Mouse (Mus musculus): ENCODE measurements around the gene Sh2b2. TPM values are rescaled to one million over a fixed set of nuclear protein-coding genes. Genes with fewer than 3 reads are reported as not detected.

Sh2b2 gene
- polyA plus RNA-seq, 1 experiment from 2014 or later: 21.3 TPM

DNA sequence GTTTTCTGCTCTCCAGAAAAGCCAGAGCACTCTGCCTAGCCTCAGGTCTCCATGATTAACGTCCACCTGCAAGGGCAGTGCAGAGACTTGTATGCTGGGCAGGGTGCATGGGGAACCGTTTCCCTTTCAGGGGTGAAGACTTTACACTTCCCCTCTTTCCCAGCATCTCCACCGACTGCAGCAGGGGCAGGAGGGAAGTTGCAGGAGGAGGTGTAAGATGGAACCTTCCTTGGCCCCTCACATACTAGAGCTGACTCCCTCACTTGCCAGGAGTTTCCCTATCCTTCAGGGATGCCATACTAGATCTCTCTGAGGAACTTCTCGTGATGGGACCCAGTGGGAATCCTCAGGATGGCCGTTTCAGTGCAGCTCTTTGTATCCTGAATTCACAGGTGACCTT, 35.8 kb downstream of the Sh2b2 start:
- 71% methylated on average over 5 of the region's 5 CpGs for WGBS
- no peak overlapping the region for H3K9ac ChIP-seq (replicated peaks)
- no peak for ATAC-seq (ENCODE audit: low FRiP score, low read depth)
- H3K4me1 ChIP-seq: no peaks in the 10 kb centered on the region
- H3K27me3 ChIP-seq: no peaks in the 10 kb centered on the region
- H3K36me3 ChIP-seq: no peaks in the 10 kb centered on the region
- H3K27ac ChIP-seq (replicated peaks): no peak overlapping the region
- H3K4me2 ChIP-seq (replicated peaks): no peak overlapping the region
- 0 out of 2 replicates have a peak, but pooled peaks cover 4% of the 10 kb centered on the region for H3K9me3 ChIP-seq
- H3K4me3 ChIP-seq: no peak overlapping the region

DNA sequence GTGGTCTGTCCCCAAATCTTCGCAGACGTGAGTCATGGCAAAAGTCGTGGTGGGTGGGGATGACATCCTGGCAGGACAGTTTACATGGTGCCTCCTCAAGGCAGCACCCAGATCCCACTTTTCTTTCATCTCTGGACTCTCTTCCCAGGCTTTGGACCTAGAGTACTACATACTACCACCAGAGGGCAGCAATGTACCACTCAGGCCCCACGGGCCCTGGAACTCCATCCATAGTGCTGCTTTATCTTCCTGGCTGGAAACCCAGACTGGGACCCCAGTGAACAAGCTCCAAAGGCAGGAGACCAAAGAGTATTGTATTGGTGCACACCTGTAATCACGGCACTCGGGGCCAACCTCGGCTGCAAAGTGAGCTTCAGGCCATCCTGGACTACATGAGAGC, 44.5 kb downstream of the Sh2b2 start:
- 31% methylated on average over 7 of the region's 7 CpGs for WGBS

DNA sequence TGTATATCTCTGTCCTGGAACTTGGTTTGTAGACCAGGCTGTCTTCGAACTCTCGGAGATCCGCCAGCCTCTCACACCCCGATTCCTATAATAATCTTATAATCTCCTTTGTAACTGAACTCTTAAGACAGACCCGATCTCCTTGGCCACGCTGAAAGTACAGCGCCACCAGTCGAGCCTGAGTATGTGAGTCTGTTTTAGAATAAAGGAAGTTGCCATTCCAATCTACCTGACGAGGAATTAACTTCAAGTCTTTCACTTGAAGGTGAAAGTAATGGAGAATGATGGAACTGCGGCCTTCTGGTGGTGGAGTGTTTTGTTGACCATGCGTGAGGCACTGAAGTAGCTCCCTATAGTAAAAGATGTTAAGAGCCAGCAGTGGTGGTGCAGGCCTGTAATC, 46.8 kb downstream of the Sh2b2 start:
- H3K4me2 ChIP-seq (replicated peaks): peak overlapping the region; percentile 91
- H3K4me1 ChIP-seq: peaks cover 10% of the 10 kb centered on the region
- 29% methylated on average over 11 of the region's 11 CpGs for WGBS
- no peak for ATAC-seq (ENCODE audit: low FRiP score, low read depth)
- no peak overlapping the region for H3K27ac ChIP-seq (replicated peaks)
- no peaks in the 10 kb centered on the region for H3K27me3 ChIP-seq
- H3K36me3 ChIP-seq: peaks cover 25% of the 10 kb centered on the region
- peak overlapping the region; percentile 98 for H3K4me3 ChIP-seq
- no peaks in the 10 kb centered on the region for H3K9me3 ChIP-seq
- 0 out of 2 replicates have a peak overlapping the region, but pooled peaks have one; percentile 92 for H3K9ac ChIP-seq (replicated peaks)

More for the DNA sequence above, 44.5 kb downstream of the Sh2b2 start:
- H3K9ac ChIP-seq (replicated peaks): no peak overlapping the region
- H3K4me1 ChIP-seq: peaks cover 10% of the 10 kb centered on the region
- H3K27ac ChIP-seq (replicated peaks): no peak overlapping the region
- H3K4me2 ChIP-seq (replicated peaks): no peak overlapping the region
- H3K27me3 ChIP-seq: no peaks in the 10 kb centered on the region
- H3K4me3 ChIP-seq: no peak overlapping the region
- ATAC-seq (ENCODE audit: low FRiP score, low read depth): peak; percentile 54; the same call in 1 of the 2 replicates
- H3K36me3 ChIP-seq: peaks cover 2% of the 10 kb centered on the region
- H3K9me3 ChIP-seq: no peaks in the 10 kb centered on the region

- H3K27me3 ChIP-seq: no peaks in the 10 kb centered on the region
- peaks cover 33% of the 10 kb centered on the region for H3K36me3 ChIP-seq
- ATAC-seq (ENCODE audit: low FRiP score, low read depth): peak; percentile 81
- H3K4me2 ChIP-seq (replicated peaks): peak within 1 kb of the TSS; percentile 91
- H3K27ac ChIP-seq (replicated peaks): peak within 1 kb of the TSS; percentile 78
- peaks cover 10% of the 10 kb centered on the region for H3K4me1 ChIP-seq
- under 1% methylated on average over 61 of the region's 62 CpGs for WGBS
- peak within 1 kb of the TSS; percentile 92 for H3K9ac ChIP-seq (replicated peaks)
- H3K9me3 ChIP-seq: no peaks in the 10 kb centered on the region
- peak within 1 kb of the TSS; percentile 98 for H3K4me3 ChIP-seq
Measured at GRCm38 (mm10) chr5:136198474-136199391, 47.6 kb downstream of the Sh2b2 start, which contains the start of gene Prkrip1. TSS of gene Prkrip1 (minus strand) at chr5:136198963.

GRCm38 (mm10) chr5:136191870-136192269, 54.5 kb downstream of the Sh2b2 start:
- 87% methylated on average over 7 of the region's 7 CpGs for WGBS

DNA sequence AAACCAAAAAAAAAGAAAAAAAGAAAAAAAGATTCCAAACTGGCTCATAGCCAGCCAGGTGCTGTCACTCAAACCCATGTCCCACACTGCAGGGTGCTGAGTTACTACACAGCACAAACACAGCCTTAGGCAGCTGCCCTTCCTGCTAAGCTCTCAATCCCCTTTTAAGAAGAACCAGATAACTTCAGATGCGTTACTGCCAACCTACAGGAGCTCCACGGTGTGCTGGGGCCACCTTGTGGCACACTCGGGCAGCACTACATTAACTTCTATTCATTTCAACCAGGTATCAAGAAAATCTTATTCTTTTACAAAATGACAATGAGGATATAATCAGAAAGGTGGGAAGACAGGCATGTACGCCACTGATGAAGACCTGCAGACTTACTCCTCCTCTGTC, 59.6 kb downstream of the Sh2b2 start:
- Histone ChIP-seq H3K27me3 (no peaks in the 10 kb centered on the region), H3K4me1 (no peaks in the 10 kb centered on the region), H3K9ac (replicated peaks) (no peak overlapping the region), H3K9me3 (no peaks in the 10 kb centered on the region), H3K27ac (replicated peaks) (no peak overlapping the region), H3K4me2 (replicated peaks) (no peak overlapping the region), H3K4me3 (no peak overlapping the region), H3K36me3 (peaks cover 86% of the 10 kb centered on the region)
- ATAC-seq (ENCODE audit: low FRiP score, low read depth): no peak
- 41% methylated on average over 4 of the region's 4 CpGs for WGBS

More at GRCm38 (mm10) chr5:136191870-136192269, 54.5 kb downstream of the Sh2b2 start:
- no peak overlapping the region for H3K4me3 ChIP-seq
- no peaks in the 10 kb centered on the region for H3K9me3 ChIP-seq
- H3K27ac ChIP-seq (replicated peaks): no peak overlapping the region
- no peaks in the 10 kb centered on the region for H3K27me3 ChIP-seq
- no peak overlapping the region for H3K4me2 ChIP-seq (replicated peaks)
- peaks cover 95% of the 10 kb centered on the region for H3K36me3 ChIP-seq
- ATAC-seq (ENCODE audit: low FRiP score, low read depth): no peak
- no peak overlapping the region for H3K9ac ChIP-seq (replicated peaks)
- no peaks in the 10 kb centered on the region for H3K4me1 ChIP-seq

- Histone ChIP-seq H3K27me3 (no peaks in the 10 kb centered on the region), H3K4me2 (replicated peaks) (no peak overlapping the region), H3K36me3 (peaks cover 87% of the 10 kb centered on the region), H3K9ac (replicated peaks) (no peak overlapping the region), H3K4me3 (no peak overlapping the region), H3K9me3 (no peaks in the 10 kb centered on the region), H3K4me1 (no peaks in the 10 kb centered on the region), H3K27ac (replicated peaks) (no peak overlapping the region)
- no peak for ATAC-seq (ENCODE audit: low FRiP score, low read depth)
- WGBS: 96% methylated on average over 7 of the region's 7 CpGs
Measured at GRCm38 (mm10) chr5:136183766-136184165, 62.6 kb downstream of the Sh2b2 start.

DNA sequence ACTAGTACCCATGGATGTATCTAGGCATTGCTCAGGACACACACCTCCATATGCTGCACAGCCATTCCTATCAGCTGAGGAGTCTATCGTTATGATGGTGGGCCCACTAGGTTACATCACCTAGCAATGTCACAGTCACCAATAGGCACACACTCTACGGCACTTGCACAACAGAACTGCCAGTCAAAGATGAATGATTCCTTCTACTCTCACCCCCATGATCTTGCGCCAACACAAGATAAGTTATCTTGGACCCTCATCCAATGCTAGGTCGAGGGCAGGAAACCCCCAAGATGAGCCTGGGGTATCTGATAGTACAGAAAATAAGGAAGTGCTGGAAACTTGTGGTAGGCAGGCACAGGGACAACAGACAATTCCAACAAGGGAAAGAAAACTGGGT, 63.5 kb downstream of the Sh2b2 start:
- Histone ChIP-seq H3K4me1 (no peaks in the 10 kb centered on the region), H3K4me2 (replicated peaks) (no peak overlapping the region), H3K9ac (replicated peaks) (no peak overlapping the region), H3K27ac (replicated peaks) (no peak overlapping the region), H3K9me3 (no peaks in the 10 kb centered on the region), H3K4me3 (no peak overlapping the region), H3K36me3 (peaks cover 87% of the 10 kb centered on the region), H3K27me3 (no peaks in the 10 kb centered on the region)
- ATAC-seq (ENCODE audit: low FRiP score, low read depth): no peak
- WGBS: 96% methylated on average over 4 of the region's 4 CpGs

- peaks cover 90% of the 10 kb centered on the region for H3K36me3 ChIP-seq
- no peak for ATAC-seq (ENCODE audit: low FRiP score, low read depth)
Measured at GRCm38 (mm10) chr5:136182049-136182448, 64.3 kb downstream of the Sh2b2 start.

DNA sequence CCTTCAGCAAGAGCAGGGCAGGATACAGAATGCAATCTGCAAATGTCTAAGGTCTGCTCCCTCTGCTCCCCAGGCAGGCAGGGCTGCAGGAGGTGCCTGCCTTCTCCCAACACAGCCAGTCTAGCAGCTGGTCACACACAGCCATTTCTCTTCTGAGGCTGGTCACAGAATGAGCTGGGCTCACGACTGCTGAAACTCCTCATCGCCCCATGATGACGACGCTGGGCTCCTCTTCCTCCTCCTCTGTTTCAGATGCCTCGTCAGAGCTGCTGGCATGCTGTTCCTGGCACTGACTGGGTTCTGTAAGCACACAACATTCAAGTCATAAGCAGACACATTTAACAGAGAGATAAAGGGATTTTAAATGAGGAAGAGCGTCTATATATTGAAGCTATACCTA, 65.2 kb downstream of the Sh2b2 start:
- Histone ChIP-seq H3K4me3 (no peak overlapping the region), H3K9ac (replicated peaks) (no peak overlapping the region), H3K4me1 (no peaks in the 10 kb centered on the region), H3K36me3 (peaks cover 83% of the 10 kb centered on the region), H3K9me3 (no peaks in the 10 kb centered on the region), H3K27ac (replicated peaks) (no peak overlapping the region), H3K27me3 (no peaks in the 10 kb centered on the region), H3K4me2 (replicated peaks) (no peak overlapping the region)
- WGBS: 90% methylated on average over 6 of the region's 6 CpGs
- no peak for ATAC-seq (ENCODE audit: low FRiP score, low read depth)

More at GRCm38 (mm10) chr5:136182049-136182448, 64.3 kb downstream of the Sh2b2 start:
- no peaks in the 10 kb centered on the region for H3K9me3 ChIP-seq
- no peak overlapping the region for H3K27ac ChIP-seq (replicated peaks)
- no peak overlapping the region for H3K9ac ChIP-seq (replicated peaks)
- H3K27me3 ChIP-seq: no peaks in the 10 kb centered on the region
- no peaks in the 10 kb centered on the region for H3K4me1 ChIP-seq
- WGBS: 91% methylated on average over 6 of the region's 6 CpGs
- no peak overlapping the region for H3K4me3 ChIP-seq
- no peak overlapping the region for H3K4me2 ChIP-seq (replicated peaks)

DNA sequence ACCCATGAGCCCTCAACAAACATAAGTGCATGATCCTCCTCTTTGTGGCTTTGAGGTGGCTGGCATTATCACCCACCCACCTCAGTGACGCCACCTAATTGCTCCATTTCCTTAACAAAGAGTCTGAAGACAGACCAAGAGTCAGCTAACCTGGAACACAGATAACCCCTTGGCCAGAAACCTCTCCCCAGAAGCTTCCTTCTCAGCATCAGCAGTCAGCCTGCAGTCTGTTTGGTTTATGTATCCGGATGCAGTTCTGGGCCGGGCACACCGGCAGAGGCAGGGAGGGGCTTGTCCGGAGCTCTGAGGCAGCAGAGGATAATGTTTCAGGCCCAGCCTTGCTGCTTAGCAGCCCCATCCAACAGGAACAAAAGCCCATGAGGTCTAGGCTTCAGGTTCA, 66.8 kb downstream of the Sh2b2 start:
- 84% methylated on average over 5 of the region's 5 CpGs for WGBS

GRCm38 (mm10) chr5:136173606-136174463, 72.5 kb downstream of the Sh2b2 start:
- Histone ChIP-seq H3K9ac (replicated peaks) (no peak overlapping the region), H3K4me2 (replicated peaks) (no peak overlapping the region), H3K27ac (replicated peaks) (no peak overlapping the region), H3K4me1 (peaks cover 16% of the 10 kb centered on the region), H3K9me3 (no peaks in the 10 kb centered on the region), H3K27me3 (peaks cover 13% of the 10 kb centered on the region), H3K4me3 (no peak overlapping the region), H3K36me3 (peaks cover 18% of the 10 kb centered on the region)
- no peak for ATAC-seq (ENCODE audit: low FRiP score, low read depth)
- WGBS: 60% methylated on average over 9 of the region's 9 CpGs

More for the DNA sequence above, 66.8 kb downstream of the Sh2b2 start:
- H3K36me3 ChIP-seq: peaks cover 68% of the 10 kb centered on the region
- no peak for ATAC-seq (ENCODE audit: low FRiP score, low read depth)
- no peak overlapping the region for H3K4me2 ChIP-seq (replicated peaks)
- H3K27ac ChIP-seq (replicated peaks): no peak overlapping the region
- no peak overlapping the region for H3K9ac ChIP-seq (replicated peaks)
- H3K4me1 ChIP-seq: no peaks in the 10 kb centered on the region
- H3K9me3 ChIP-seq: no peaks in the 10 kb centered on the region
- no peaks in the 10 kb centered on the region for H3K27me3 ChIP-seq
- H3K4me3 ChIP-seq: no peak overlapping the region

All from midbrain, embryonic 12.5 days (tissue).